Mouse (Mus musculus) liver, embryonic 16.5 days (tissue): ENCODE data around the gene Fuom. TPM values are rescaled to one million over a fixed set of nuclear protein-coding genes. Genes with fewer than 3 reads are reported as not detected.
A peak's percentile ranks its signal among the peaks of the same experiment; 100 is the strongest.

Experiments used
- ATAC-seq: fragments of 200-750 bp; cut with Nextera tagmentation; 2 replicates; pipeline ENCODE4 v1.8.0; 2017; ENCODE audit warnings: low read depth, mild to moderate bottlenecking, moderate number of reproducible peaks, moderate library complexity
- H3K27ac ChIP-seq: fragments of 300-500 bp; sonication (generic); 2 replicates; pipeline ENCODE4 v1.5.1; 2014; ENCODE audit warnings: mild to moderate bottlenecking, low read length
- H3K27me3 ChIP-seq: fragments of 300-500 bp; sonication (generic); 2 replicates; pipeline ENCODE4 v1.6.1; 2014; ENCODE audit warnings: low read depth, low read length, mixed read lengths; ENCODE audit not compliant: control insufficient read depth, insufficient read depth
- H3K36me3 ChIP-seq: fragments of 300-500 bp; sonication (generic); 2 replicates; pipeline ENCODE4 v1.6.1; 2014; ENCODE audit warnings: mild to moderate bottlenecking; ENCODE audit not compliant: control insufficient read depth, insufficient read depth
- H3K4me1 ChIP-seq: fragments of 300-500 bp; sonication (generic); 2 replicates; pipeline ENCODE4 v1.6.1; 2014; ENCODE audit warnings: low read depth, low read length, mixed read lengths; ENCODE audit not compliant: control insufficient read depth
- H3K4me2 ChIP-seq: fragments of 300-500 bp; sonication (generic); 2 replicates; pipeline ENCODE4 v1.6.1; 2014; ENCODE audit warnings: low read depth, low read length, mixed read lengths
- H3K4me3 ChIP-seq: fragments of 300-500 bp; sonication (generic); 2 replicates; pipeline ENCODE4 v1.5.1; 2014; ENCODE audit warnings: low read depth, mild to moderate bottlenecking, low read length
- H3K9ac ChIP-seq: fragments of 300-500 bp; sonication (generic); 2 replicates; pipeline ENCODE4 v1.6.1; 2014; ENCODE audit warnings: low read depth, low read length
- H3K9me3 ChIP-seq: fragments of 300-500 bp; sonication (generic); replicated peaks from 2 replicates; pipeline ENCODE4 v1.6.1; 2016; ENCODE audit warnings: low read length; ENCODE audit not compliant: control insufficient read depth
- WGBS: fragments of 180-500 bp; shearing (Covaris S2); extraction: QIAGEN DNeasy Blood & Tissue Kit; methylation state at CpG from one replicate; pipeline ENCODE4 v1.1.7; 2014; ENCODE audit not compliant: insufficient replicate concordance; 5-methylcytosine and 5-hydroxymethylcytosine counted together
- polyA plus RNA-seq: library from polyadenylated mRNA; unstranded; fragments of >200 nt; fragmentation: Nextera tagmentation; extraction: Ambion mirVana; gene quantifications from 2 replicates; pipeline ENCODE4 v1.2.1, GENCODE M21; 2015

Fuom gene
- polyA plus RNA-seq, 1 experiment from 2014 or later, result 11.6 TPM

DNA sequence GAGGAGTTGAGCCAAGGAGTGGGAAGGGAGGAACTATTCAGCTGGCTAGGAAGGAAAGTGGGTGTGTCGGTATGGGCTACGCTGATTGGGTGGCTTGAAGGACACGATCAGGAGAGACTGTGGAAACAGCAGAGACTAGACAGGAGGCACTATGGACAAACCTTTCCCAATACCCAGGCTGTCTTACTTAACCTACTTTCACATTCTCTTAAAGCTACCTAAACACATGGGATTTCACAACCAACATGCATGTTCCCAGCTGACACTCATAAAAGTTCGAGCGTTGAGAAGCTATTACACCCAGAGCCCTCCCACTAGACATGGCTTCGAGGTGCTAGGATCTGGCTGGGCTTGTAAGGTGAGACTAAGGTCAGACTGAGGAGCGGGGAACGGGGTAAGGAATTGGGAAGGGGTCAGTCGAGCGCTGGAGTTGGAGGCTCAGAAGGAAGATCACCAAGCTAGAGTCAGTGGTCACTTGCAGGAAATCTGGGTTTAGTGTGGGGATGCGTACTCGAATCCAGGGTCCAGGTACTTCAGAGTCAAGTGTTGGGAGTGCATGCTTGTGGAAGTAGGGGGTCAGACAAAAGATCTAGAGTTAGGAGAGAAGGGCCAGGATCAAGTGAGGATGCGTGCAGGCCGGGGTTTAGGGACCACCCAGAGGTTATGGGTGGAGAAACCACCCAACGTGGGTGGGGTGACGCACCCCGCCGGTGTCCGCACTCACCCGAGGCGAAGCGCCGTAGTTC is 13.5 kb upstream of the Fuom start, which contains the start of gene Paox:
TSS of gene Paox (plus strand) at position 217 of the 746 bp plus-strand sequence.
- peak; percentile 74 for ATAC-seq

DNA sequence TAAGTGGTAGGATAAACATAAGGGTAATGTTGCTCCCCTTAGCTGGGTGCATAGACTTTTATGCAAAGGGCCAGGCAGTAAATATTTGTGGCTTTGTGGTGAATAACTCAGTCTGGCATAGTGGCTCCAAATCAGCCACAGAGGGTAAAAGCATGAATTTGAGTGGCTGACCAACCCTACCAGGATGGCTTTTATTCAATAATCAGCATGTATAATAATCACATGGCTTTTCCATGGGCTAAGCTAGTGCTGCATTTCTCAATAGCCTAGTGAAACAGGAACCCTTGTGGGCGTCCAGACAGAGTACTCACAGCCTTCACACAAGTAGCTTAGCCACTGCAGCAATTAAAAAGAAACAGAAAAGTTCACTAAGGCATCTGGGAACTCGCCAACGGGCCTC is 9.7 kb upstream of the Fuom start:
- H3K4me1 ChIP-seq, result peaks cover 10% of the 10 kb centered on the region
- no peak overlapping the region for H3K4me3 ChIP-seq
- no peak overlapping the region for H3K9ac ChIP-seq
- H3K9me3 ChIP-seq, result no peaks in the 10 kb centered on the region
- no peak overlapping the region for H3K4me2 ChIP-seq
- no peak for ATAC-seq
- WGBS, result 33% methylated on average over 3 of the region's 3 CpGs
- H3K27ac ChIP-seq, result no peak overlapping the region
- no peaks in the 10 kb centered on the region for H3K27me3 ChIP-seq
- H3K36me3 ChIP-seq, result peaks cover 10% of the 10 kb centered on the region

More for the DNA sequence above, 13.5 kb upstream of the Fuom start, which contains the start of gene Paox:
- peaks cover 15% of the 10 kb centered on the region for H3K4me1 ChIP-seq
- no peaks in the 10 kb centered on the region for H3K9me3 ChIP-seq
- H3K27ac ChIP-seq, result peak within 1 kb of the TSS; percentile 94
- no peaks in the 10 kb centered on the region for H3K27me3 ChIP-seq
- WGBS, result 2% methylated on average over 23 of the region's 23 CpGs
- peak within 1 kb of the TSS; percentile 80 for H3K9ac ChIP-seq
- H3K4me2 ChIP-seq, result peak within 1 kb of the TSS; percentile 96
- peak within 1 kb of the TSS; percentile 80 for H3K4me3 ChIP-seq
- H3K36me3 ChIP-seq, result peaks cover 7% of the 10 kb centered on the region; the same call in 1 of the 2 replicates

DNA sequence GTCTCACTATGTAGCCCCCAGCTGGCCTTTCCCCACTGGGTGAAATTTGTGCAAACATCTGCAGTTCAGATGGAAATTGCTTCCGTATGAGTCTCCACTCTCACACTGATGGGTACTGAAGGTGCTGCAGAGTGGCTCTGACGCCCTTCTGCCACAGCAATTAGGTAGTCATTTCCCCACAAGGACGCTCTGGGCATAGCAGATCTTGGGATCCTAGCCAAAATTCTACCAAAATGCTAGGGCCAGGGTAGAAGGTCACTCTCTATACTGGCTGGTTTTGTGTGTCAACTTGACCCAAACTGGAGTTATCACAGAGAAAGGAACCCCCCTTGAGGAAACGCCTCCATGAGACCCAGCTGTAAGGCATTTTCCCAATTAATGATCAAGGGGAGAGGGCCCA is 1.8 kb upstream of the Fuom start:
- Histone ChIP-seq H3K27ac (no peak overlapping the region), H3K36me3 (no peaks in the 10 kb centered on the region; the same call in 1 of the 2 replicates), H3K4me1 (peaks cover 2% of the 10 kb centered on the region), H3K9me3 (no peaks in the 10 kb centered on the region), H3K4me3 (no peak overlapping the region), H3K9ac (no peak overlapping the region), H3K27me3 (no peaks in the 10 kb centered on the region), H3K4me2 (no peak overlapping the region)
- ATAC-seq, result no peak
- WGBS, result 65% methylated on average over 4 of the region's 4 CpGs

DNA sequence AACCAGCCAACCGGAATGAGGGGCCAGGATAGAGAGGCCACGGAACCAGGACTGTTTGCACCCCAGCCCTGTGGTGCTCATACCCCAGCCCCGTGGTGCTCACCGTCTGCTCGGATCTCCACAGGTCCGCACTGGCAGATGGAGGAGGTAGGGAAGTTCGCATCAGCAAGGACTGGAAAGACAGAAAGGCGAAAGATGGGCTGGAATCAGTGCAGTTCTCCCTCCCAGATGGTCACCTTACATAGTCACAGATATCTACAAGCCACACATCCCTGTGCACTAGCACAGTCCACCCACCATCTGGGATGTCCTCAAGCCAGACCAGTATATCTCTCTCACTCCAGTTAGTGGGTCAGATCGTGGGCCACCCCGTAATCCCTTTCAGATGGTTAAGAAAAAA is 743 bp downstream of the Fuom start:
- H3K9ac ChIP-seq, result no peak overlapping the region
- H3K9me3 ChIP-seq, result no peaks in the 10 kb centered on the region
- no peak overlapping the region for H3K4me3 ChIP-seq
- no peak for ATAC-seq
- WGBS, result 74% methylated on average over 10 of the region's 10 CpGs
- no peak overlapping the region for H3K27ac ChIP-seq
- no peaks in the 10 kb centered on the region for H3K36me3 ChIP-seq
- peak overlapping the region; percentile 76 for H3K4me2 ChIP-seq
- no peaks in the 10 kb centered on the region for H3K27me3 ChIP-seq
- H3K4me1 ChIP-seq, result peaks cover 2% of the 10 kb centered on the region

DNA sequence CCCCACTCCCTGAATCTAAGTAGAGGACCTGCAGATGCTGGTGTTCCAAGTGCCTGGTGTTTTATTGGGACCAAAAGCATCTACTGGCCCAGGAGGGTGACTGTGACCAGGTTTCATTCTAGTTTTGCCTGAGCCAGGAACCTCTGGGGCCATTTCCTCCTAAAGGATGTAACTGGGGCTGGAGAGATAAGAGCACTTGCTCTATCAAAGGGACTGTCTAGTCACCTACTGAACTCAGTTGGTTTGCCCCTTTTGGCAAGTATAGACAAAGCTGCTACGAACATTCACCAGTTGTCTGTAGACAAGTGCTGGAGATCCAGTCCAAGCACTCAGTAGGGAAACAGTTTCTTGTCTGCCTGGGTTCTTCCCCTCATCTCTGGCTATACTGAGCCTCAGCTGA is 3.8 kb downstream of the Fuom start:
- Histone ChIP-seq H3K4me3 (no peak overlapping the region), H3K4me1 (peaks cover 2% of the 10 kb centered on the region), H3K36me3 (no peaks in the 10 kb centered on the region), H3K9me3 (no peaks in the 10 kb centered on the region), H3K4me2 (no peak overlapping the region), H3K9ac (no peak overlapping the region), H3K27me3 (no peaks in the 10 kb centered on the region), H3K27ac (no peak overlapping the region)
- ATAC-seq, result no peak
- 40% methylated on average over 1 of the region's 1 CpGs for WGBS

DNA sequence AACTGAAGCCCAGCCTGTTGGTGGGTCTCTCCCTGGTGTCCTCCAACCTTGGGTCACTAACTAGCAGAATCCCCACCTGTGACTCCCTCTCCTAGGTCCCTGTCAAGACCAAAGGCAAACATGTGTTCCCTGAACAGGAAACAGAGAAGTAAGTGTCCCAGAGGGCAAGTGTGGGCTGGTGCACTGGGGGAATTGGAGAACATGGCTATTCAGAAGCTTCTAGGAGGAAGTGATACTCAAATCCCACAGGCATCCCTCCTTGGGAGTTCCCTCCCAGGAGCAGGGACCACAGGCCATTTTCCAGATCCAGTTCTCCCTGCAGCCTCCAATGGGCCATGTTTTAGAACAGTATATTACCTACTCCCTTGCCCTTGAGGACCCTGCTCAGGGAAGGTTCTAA is 6.2 kb downstream of the Fuom start:
- Histone ChIP-seq H3K27ac (no peak overlapping the region), H3K9ac (no peak overlapping the region), H3K9me3 (no peaks in the 10 kb centered on the region), H3K36me3 (no peaks in the 10 kb centered on the region), H3K4me3 (no peak overlapping the region), H3K4me2 (no peak overlapping the region), H3K27me3 (no peaks in the 10 kb centered on the region), H3K4me1 (no peaks in the 10 kb centered on the region)
- no peak for ATAC-seq

- Histone ChIP-seq H3K9ac (no peak overlapping the region), H3K27ac (no peak overlapping the region), H3K27me3 (no peaks in the 10 kb centered on the region), H3K9me3 (no peaks in the 10 kb centered on the region), H3K4me3 (no peak overlapping the region), H3K4me2 (no peak overlapping the region), H3K36me3 (no peaks in the 10 kb centered on the region), H3K4me1 (no peaks in the 10 kb centered on the region)
- WGBS, result 50% methylated on average over 1 of the region's 1 CpGs
- ATAC-seq, result no peak
These were observed 6.7 kb downstream of the Fuom start for GRCm38 (mm10) chr7:140095556-140095955.

GRCm38 (mm10) chr7:140094954-140095353 is 7.3 kb downstream of the Fuom start:
- 47% methylated on average over 5 of the region's 5 CpGs for WGBS
- Histone ChIP-seq H3K4me1 (no peaks in the 10 kb centered on the region), H3K27me3 (no peaks in the 10 kb centered on the region), H3K36me3 (no peaks in the 10 kb centered on the region), H3K4me3 (no peak overlapping the region), H3K9me3 (no peaks in the 10 kb centered on the region), H3K4me2 (no peak overlapping the region), H3K9ac (no peak overlapping the region), H3K27ac (no peak overlapping the region)
- no peak for ATAC-seq

- H3K36me3 ChIP-seq, result no peaks in the 10 kb centered on the region
- H3K9me3 ChIP-seq, result no peaks in the 10 kb centered on the region
- no peak within 1 kb of the TSS for H3K4me3 ChIP-seq
- H3K27me3 ChIP-seq, result no peaks in the 10 kb centered on the region
- no peak for ATAC-seq
- WGBS, result 53% methylated on average over 5 of the region's 5 CpGs
- no peak within 1 kb of the TSS for H3K27ac ChIP-seq
- H3K9ac ChIP-seq, result no peak within 1 kb of the TSS
- no peak within 1 kb of the TSS for H3K4me2 ChIP-seq
- no peaks in the 10 kb centered on the region for H3K4me1 ChIP-seq
These were observed 9.2 kb downstream of the Fuom start, which contains the start of gene Prap1 for GRCm38 (mm10) chr7:140092924-140093528. Gene Prap1 (plus strand): TSS chr7:140093395.
